Mouse (Mus musculus): ENCODE measurements around the gene Panx1. TPM values are rescaled to one million over a fixed set of nuclear protein-coding genes. Genes with fewer than 3 reads are reported as not detected.

The Panx1 gene
- polyA plus RNA-seq, 1 experiment from 2014 or later: 48.8 TPM

DNA sequence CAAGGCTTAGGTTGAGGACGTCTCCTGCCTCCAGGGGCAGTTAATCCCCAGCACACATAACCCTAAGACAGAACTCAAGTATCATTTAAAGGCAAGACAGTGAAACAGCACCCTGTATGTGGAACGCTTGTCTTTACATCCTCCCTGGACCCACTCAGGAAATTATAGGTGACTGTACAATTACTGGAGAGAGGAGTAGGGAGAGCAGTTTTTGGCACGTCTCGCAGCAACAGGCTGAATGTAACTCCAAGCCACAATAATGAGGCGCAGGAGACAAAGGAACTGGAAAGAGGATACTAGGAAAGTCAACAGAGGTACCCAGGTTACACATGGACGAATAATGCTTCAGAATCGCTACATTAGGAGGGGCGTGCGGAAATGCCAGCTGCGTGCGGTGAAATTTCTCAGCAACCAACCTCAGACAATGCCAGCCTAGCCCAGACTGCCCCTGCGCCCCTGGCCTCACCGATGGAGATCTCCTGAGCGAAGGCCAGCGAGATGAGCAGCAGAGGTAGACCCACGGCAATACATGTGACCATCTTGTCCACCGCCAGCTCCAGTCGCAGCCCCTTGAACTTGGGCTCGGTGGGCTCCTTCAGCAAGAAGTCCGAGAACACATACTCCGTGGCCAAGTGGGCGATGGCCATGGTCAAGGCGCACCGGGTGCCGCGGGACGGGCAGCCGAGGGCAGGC lies 741 bp downstream of the Panx1 start:
- peak overlapping the region; percentile 80 for H3K4me3 ChIP-seq (ENCODE audit: low read depth, low read length)
- TF ChIP-seq CTCF (IDR thresholded peaks at IDR 0.05; ENCODE audit: low read depth): no peak
- peaks cover 5% of the 10 kb centered on the region; the same call in 1 of the 2 replicates for H3K4me1 ChIP-seq (ENCODE audit: insufficient read depth)
- H3K9ac ChIP-seq: peak overlapping the region; percentile 82
- under 1% methylated on average over 28 of the region's 28 CpGs for WGBS
- peak; percentile 18; the same call in 1 of the 2 replicates for ATAC-seq (ENCODE audit: insufficient read depth)
- no peaks in the 10 kb centered on the region for H3K9me3 ChIP-seq (ENCODE audit: low read depth, low read length)
- DNase-seq: peak; percentile 52
- peak overlapping the region; percentile 92 for H3K27ac ChIP-seq (ENCODE audit: low read depth)
- no peaks in the 10 kb centered on the region for H3K36me3 ChIP-seq (ENCODE audit: insufficient read depth)
- peak overlapping the region; percentile 77 for H3K4me2 ChIP-seq
- no peaks in the 10 kb centered on the region for H3K27me3 ChIP-seq (ENCODE audit: insufficient read depth, low read length)

DNA sequence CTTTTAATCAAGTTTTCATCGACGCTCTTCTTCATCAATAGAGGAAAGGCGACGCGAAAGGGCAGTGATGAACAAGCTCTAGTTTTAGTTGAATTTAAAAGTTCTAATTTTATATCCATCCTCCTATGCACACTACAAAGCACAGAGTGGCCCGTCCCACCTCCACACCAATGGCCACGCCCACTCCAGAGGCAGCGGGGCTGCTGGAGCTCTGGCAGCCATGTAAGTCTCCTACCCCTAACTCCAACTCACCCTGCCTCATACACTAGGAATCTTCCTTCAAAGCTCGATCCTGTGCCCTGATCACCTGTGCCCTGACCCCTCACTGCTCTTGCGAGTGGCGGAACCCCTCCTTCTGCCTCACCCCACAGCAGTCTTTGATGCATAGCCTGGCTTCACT lies 3.7 kb downstream of the Panx1 start:
- Histone ChIP-seq H3K36me3 (ENCODE audit: insufficient read depth) (no peaks in the 10 kb centered on the region), H3K27ac (ENCODE audit: low read depth) (no peak overlapping the region), H3K4me3 (ENCODE audit: low read depth, low read length) (no peak overlapping the region), H3K9me3 (ENCODE audit: low read depth, low read length) (no peaks in the 10 kb centered on the region), H3K27me3 (ENCODE audit: insufficient read depth, low read length) (no peaks in the 10 kb centered on the region), H3K9ac (no peak overlapping the region), H3K4me1 (ENCODE audit: insufficient read depth) (peaks cover 5% of the 10 kb centered on the region; the same call in 1 of the 2 replicates), H3K4me2 (no peak overlapping the region)
- ATAC-seq (ENCODE audit: insufficient read depth) (no peak), DNase-seq (no peak)
- no peak for TF ChIP-seq CTCF (IDR thresholded peaks at IDR 0.05; ENCODE audit: low read depth)
- WGBS: 84% methylated on average over 11 of the region's 11 CpGs

DNA sequence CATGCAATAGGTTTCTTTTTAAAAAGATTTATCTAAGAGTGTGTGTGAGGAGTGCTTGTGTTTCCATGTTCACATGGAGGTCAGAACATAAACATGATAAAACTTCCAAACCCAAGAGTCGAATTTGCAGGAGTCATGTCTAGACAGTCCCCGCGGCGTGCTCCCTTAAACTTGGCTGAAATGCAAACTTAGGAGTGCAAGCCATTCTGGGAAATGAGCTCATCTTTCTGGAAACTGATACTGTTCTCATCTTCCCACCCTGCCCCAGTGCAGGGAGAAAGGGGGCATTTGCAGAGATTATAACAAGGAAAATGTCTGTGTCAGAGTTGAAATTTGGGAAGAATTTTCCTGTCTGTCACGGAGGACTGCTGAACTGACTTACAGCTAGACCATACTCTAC lies 5.4 kb downstream of the Panx1 start:
- H3K27me3 ChIP-seq (ENCODE audit: insufficient read depth, low read length): no peaks in the 10 kb centered on the region
- H3K4me3 ChIP-seq (ENCODE audit: low read depth, low read length): no peak overlapping the region
- DNase-seq (no peak), ATAC-seq (ENCODE audit: insufficient read depth) (no peak)
- H3K4me2 ChIP-seq: no peak overlapping the region
- H3K9ac ChIP-seq: no peak overlapping the region
- H3K27ac ChIP-seq (ENCODE audit: low read depth): no peak overlapping the region
- no peak for TF ChIP-seq CTCF (IDR thresholded peaks at IDR 0.05; ENCODE audit: low read depth)
- no peaks in the 10 kb centered on the region for H3K36me3 ChIP-seq (ENCODE audit: insufficient read depth)
- 78% methylated on average over 5 of the region's 5 CpGs for WGBS
- no peaks in the 10 kb centered on the region for H3K4me1 ChIP-seq (ENCODE audit: insufficient read depth)
- H3K9me3 ChIP-seq (ENCODE audit: low read depth, low read length): no peaks in the 10 kb centered on the region

DNA sequence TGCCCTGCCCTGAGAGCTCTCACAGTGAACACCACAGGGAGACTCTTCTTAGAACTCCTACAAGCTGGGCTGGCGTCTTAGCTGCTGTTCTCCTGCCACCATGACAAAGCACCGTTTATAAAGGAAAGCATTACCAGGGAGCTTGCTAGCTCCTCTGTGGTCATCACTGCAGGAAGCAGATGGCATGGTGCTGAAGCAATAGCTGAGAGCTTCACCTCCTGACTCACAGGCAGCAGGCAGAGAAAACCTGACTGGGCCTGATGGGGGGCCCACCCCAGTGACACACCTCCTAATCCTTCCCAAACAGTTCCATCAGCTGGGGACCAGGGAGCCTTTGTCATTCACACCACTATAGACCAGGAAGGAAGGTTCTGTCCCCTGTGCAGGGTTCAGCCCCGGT lies 7.6 kb downstream of the Panx1 start:
- WGBS: 49% methylated on average over 3 of the region's 3 CpGs
- Histone ChIP-seq H3K4me2 (no peak overlapping the region), H3K9ac (no peak overlapping the region), H3K9me3 (ENCODE audit: low read depth, low read length) (no peaks in the 10 kb centered on the region), H3K27ac (ENCODE audit: low read depth) (no peak overlapping the region), H3K4me1 (ENCODE audit: insufficient read depth) (no peaks in the 10 kb centered on the region), H3K27me3 (ENCODE audit: insufficient read depth, low read length) (no peaks in the 10 kb centered on the region), H3K4me3 (ENCODE audit: low read depth, low read length) (no peak overlapping the region), H3K36me3 (ENCODE audit: insufficient read depth) (0 out of 2 replicates have a peak, but pooled peaks cover under 1% of the 10 kb centered on the region)
- no peak for TF ChIP-seq CTCF (IDR thresholded peaks at IDR 0.05; ENCODE audit: low read depth)
- ATAC-seq (ENCODE audit: insufficient read depth) (0 out of 2 replicates have a peak, but pooled peaks have one; percentile 4), DNase-seq (no peak)

DNA sequence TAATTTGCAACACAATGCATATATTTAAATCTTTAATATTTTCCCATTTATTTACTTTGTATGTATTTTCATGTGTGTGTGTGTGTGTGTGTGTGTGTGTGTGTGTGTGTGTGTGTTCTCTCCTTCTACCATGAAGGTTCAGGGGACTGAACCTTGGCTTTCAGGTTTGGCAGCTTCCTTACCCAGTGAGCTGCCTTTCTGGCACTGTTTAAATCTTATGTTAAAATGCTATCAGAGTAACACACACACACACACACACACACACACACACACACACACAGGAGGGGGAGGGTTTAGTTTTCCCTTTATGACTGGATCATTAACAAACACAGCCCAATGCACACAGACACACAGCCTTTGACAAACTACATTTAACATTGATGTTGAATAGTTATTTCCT lies 8.0 kb downstream of the Panx1 start:
- no peaks in the 10 kb centered on the region for H3K27me3 ChIP-seq (ENCODE audit: insufficient read depth, low read length)
- no peak overlapping the region for H3K4me2 ChIP-seq
- 0 out of 2 replicates have a peak, but pooled peaks cover 4% of the 10 kb centered on the region for H3K36me3 ChIP-seq (ENCODE audit: insufficient read depth)
- no peak overlapping the region for H3K27ac ChIP-seq (ENCODE audit: low read depth)
- H3K4me3 ChIP-seq (ENCODE audit: low read depth, low read length): no peak overlapping the region
- no peak for TF ChIP-seq CTCF (IDR thresholded peaks at IDR 0.05; ENCODE audit: low read depth)
- no peak for ATAC-seq (ENCODE audit: insufficient read depth)
- no peaks in the 10 kb centered on the region for H3K9me3 ChIP-seq (ENCODE audit: low read depth, low read length)
- no peak for DNase-seq
- no peak overlapping the region for H3K9ac ChIP-seq
- H3K4me1 ChIP-seq (ENCODE audit: insufficient read depth): no peaks in the 10 kb centered on the region

DNA sequence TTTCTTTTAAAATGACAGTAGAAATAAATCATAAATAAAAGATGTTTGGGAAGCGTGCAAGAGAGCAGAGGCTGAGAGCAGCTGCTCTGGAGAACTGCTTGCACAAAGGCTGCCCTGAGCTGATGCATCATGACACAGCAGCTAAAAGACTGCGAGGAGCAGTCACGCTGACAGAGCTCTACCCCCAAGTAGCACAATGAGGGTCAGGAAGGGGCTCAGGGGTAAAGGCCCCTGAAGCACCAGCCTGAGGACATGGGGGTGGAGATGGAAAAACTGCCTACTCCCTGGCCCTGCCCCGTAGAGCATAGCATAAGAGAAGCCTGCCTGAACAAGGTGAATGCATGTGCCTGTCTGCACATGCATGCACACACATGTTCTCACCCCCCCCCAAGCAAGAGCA lies 8.5 kb downstream of the Panx1 start:
- Histone ChIP-seq H3K4me1 (ENCODE audit: insufficient read depth) (no peaks in the 10 kb centered on the region), H3K27ac (ENCODE audit: low read depth) (no peak overlapping the region), H3K9ac (no peak overlapping the region), H3K4me3 (ENCODE audit: low read depth, low read length) (no peak overlapping the region), H3K4me2 (no peak overlapping the region), H3K9me3 (ENCODE audit: low read depth, low read length) (no peaks in the 10 kb centered on the region), H3K27me3 (ENCODE audit: insufficient read depth, low read length) (no peaks in the 10 kb centered on the region), H3K36me3 (ENCODE audit: insufficient read depth) (0 out of 2 replicates have a peak, but pooled peaks cover 4% of the 10 kb centered on the region)
- ATAC-seq (ENCODE audit: insufficient read depth) (peak; percentile 49; the same call in 1 of the 2 replicates), DNase-seq (no peak)
- WGBS: 42% methylated on average over 4 of the region's 4 CpGs
- no peak for TF ChIP-seq CTCF (IDR thresholded peaks at IDR 0.05; ENCODE audit: low read depth)

DNA sequence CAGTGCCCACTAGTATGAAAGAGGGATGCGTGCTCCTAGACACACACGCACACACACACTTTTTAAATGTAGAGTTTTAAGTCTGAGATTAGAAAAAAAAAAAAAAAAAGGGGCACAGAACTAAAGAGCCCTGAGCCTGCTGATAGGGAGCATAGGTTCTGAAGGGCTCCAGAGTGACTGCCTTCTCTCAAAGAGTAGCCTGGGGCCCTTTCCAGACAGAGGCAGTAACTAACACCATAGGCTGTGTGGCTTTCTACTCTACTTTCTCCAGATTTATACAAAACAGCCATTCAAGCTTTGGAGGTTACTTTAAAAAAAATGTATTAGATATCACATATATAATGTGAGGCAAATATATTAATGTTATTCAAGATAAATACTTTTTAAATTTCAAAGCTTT lies 8.9 kb downstream of the Panx1 start:
- no peak overlapping the region for H3K4me3 ChIP-seq (ENCODE audit: low read depth, low read length)

More for the DNA sequence above, 8.9 kb downstream of the Panx1 start:
- DNase-seq (no peak), ATAC-seq (ENCODE audit: insufficient read depth) (no peak)
- no peak overlapping the region for H3K4me2 ChIP-seq
- 87% methylated on average over 2 of the region's 2 CpGs for WGBS
- no peak overlapping the region for H3K9ac ChIP-seq
- H3K27me3 ChIP-seq (ENCODE audit: insufficient read depth, low read length): no peaks in the 10 kb centered on the region
- H3K9me3 ChIP-seq (ENCODE audit: low read depth, low read length): no peaks in the 10 kb centered on the region
- H3K4me1 ChIP-seq (ENCODE audit: insufficient read depth): 0 out of 2 replicates have a peak, but pooled peaks cover 2% of the 10 kb centered on the region
- 0 out of 2 replicates have a peak, but pooled peaks cover 4% of the 10 kb centered on the region for H3K36me3 ChIP-seq (ENCODE audit: insufficient read depth)
- no peak overlapping the region for H3K27ac ChIP-seq (ENCODE audit: low read depth)
- no peak for TF ChIP-seq CTCF (IDR thresholded peaks at IDR 0.05; ENCODE audit: low read depth)
